Mouse (Mus musculus) bone marrow macrophage, adult 2 months (primary cell): ENCODE measurements around the gene Gpsm2. TPM values are rescaled to one million over a fixed set of nuclear protein-coding genes. Genes with fewer than 3 reads are reported as not detected.

Experiments used
- H3K27ac ChIP-seq: 2 replicates; pipeline ENCODE4 v1.5.1; 2012; ENCODE audit warnings: low read depth, low read length; ENCODE audit not compliant: insufficient read depth
- H3K4me1 ChIP-seq: 2 replicates; pipeline ENCODE4 v1.6.1; 2012; ENCODE audit warnings: low read length; ENCODE audit not compliant: control insufficient read depth, insufficient read depth
- H3K4me3 ChIP-seq: 2 replicates; pipeline ENCODE4 v1.5.1; 2012; ENCODE audit warnings: mild to moderate bottlenecking, low read length, moderate library complexity; ENCODE audit not compliant: insufficient read depth
- CTCF ChIP-seq: IDR thresholded peaks from 2 replicates; pipeline ENCODE4 v1.5.1; 2012; ENCODE audit warnings: low read depth, mild to moderate bottlenecking, low read length, moderate library complexity
- POLR2A ChIP-seq: IDR thresholded peaks from 2 replicates; pipeline ENCODE4 v1.6.1; 2012; ENCODE audit warnings: mild to moderate bottlenecking, low read depth, low read length, borderline replicate concordance
- polyA plus RNA-seq: library from polyadenylated mRNA; stranded (reverse); fragments of >200 nt; gene quantifications from 2 replicates; pipeline ENCODE4 v1.2.4, GENCODE M21; 2012; ENCODE audit not compliant: missing spikeins, insufficient read depth, insufficient read length

Gene Gpsm2
- polyA plus RNA-seq, 1 experiment, result 12.8 TPM

- no peak overlapping the region for H3K27ac ChIP-seq
- TF ChIP-seq CTCF (no peak), POLR2A (no peak)
These were observed 35.5 kb upstream of the Gpsm2 start for GRCm38 (mm10) chr3:108757570-108757969.

GRCm38 (mm10) chr3:108756131-108756530 is 34.0 kb upstream of the Gpsm2 start:
- no peak for TF ChIP-seq CTCF
- TF ChIP-seq POLR2A, result no peak
- Histone ChIP-seq H3K4me1 (peaks cover 10% of the 10 kb centered on the region), H3K4me3 (no peak overlapping the region), H3K27ac (no peak overlapping the region)

More at GRCm38 (mm10) chr3:108757570-108757969, 35.5 kb upstream of the Gpsm2 start:
- Histone ChIP-seq H3K4me1 (peaks cover 10% of the 10 kb centered on the region), H3K4me3 (no peak overlapping the region)

GRCm38 (mm10) chr3:108755542-108755941 is 33.4 kb upstream of the Gpsm2 start:
- Histone ChIP-seq H3K27ac (no peak overlapping the region), H3K4me3 (no peak overlapping the region), H3K4me1 (peaks cover 10% of the 10 kb centered on the region)
- TF ChIP-seq CTCF (no peak), POLR2A (no peak)

- Histone ChIP-seq H3K4me1 (peaks cover 10% of the 10 kb centered on the region), H3K4me3 (no peak overlapping the region), H3K27ac (no peak overlapping the region)
- TF ChIP-seq CTCF, result no peak
- no peak for TF ChIP-seq POLR2A
These were observed 32.4 kb upstream of the Gpsm2 start for GRCm38 (mm10) chr3:108754541-108754940.

- no peak overlapping the region for H3K27ac ChIP-seq
- TF ChIP-seq CTCF (no peak), POLR2A (no peak)
These were observed 29.6 kb upstream of the Gpsm2 start for GRCm38 (mm10) chr3:108751691-108752090.

GRCm38 (mm10) chr3:108751061-108751460 is 29.0 kb upstream of the Gpsm2 start:
- no peak overlapping the region for H3K4me3 ChIP-seq
- peaks cover 11% of the 10 kb centered on the region for H3K4me1 ChIP-seq
- no peak for TF ChIP-seq CTCF
- TF ChIP-seq POLR2A, result no peak
- no peak overlapping the region for H3K27ac ChIP-seq

More at GRCm38 (mm10) chr3:108751691-108752090, 29.6 kb upstream of the Gpsm2 start:
- Histone ChIP-seq H3K4me1 (peaks cover 10% of the 10 kb centered on the region), H3K4me3 (no peak overlapping the region)

GRCm38 (mm10) chr3:108744060-108744459 is 22.0 kb upstream of the Gpsm2 start:
- TF ChIP-seq CTCF (no peak), POLR2A (no peak)
- Histone ChIP-seq H3K4me1 (peaks cover 14% of the 10 kb centered on the region), H3K4me3 (no peak overlapping the region), H3K27ac (no peak overlapping the region)

GRCm38 (mm10) chr3:108739045-108739708 is 17.1 kb upstream of the Gpsm2 start, which contains the start of gene Aknad1:
Gene Aknad1 (plus strand): TSS chr3:108739658.
- TF ChIP-seq POLR2A (no peak), CTCF (no peak)
- H3K4me3 ChIP-seq, result no peak within 1 kb of the TSS
- H3K27ac ChIP-seq, result no peak within 1 kb of the TSS
- peaks cover 7% of the 10 kb centered on the region for H3K4me1 ChIP-seq

- TF ChIP-seq CTCF (no peak), POLR2A (no peak)
- Histone ChIP-seq H3K4me3 (no peak overlapping the region), H3K27ac (no peak overlapping the region), H3K4me1 (peaks cover 7% of the 10 kb centered on the region)
These were observed 15.7 kb upstream of the Gpsm2 start for GRCm38 (mm10) chr3:108737761-108738160.

- no peak overlapping the region for H3K4me3 ChIP-seq
- TF ChIP-seq POLR2A (no peak), CTCF (no peak)
- no peak overlapping the region for H3K27ac ChIP-seq
- peaks cover 9% of the 10 kb centered on the region for H3K4me1 ChIP-seq
These were observed 8.2 kb upstream of the Gpsm2 start for GRCm38 (mm10) chr3:108730316-108730715.
